Mouse (Mus musculus): Measurements from ENCODE around the gene Stambpl1. TPM values are rescaled to one million over a fixed set of nuclear protein-coding genes. Genes with fewer than 3 reads are reported as not detected.
"Not testable (repeated sequence)": the region's sequence is repeated elsewhere in the genome, so short reads cannot be mapped to it uniquely, and the experiment has no call there.

The Stambpl1 gene
- total and polyA plus RNA-seq, 3 experiments = 3.7 to 5.9 (median 3.8) TPM

DNA sequence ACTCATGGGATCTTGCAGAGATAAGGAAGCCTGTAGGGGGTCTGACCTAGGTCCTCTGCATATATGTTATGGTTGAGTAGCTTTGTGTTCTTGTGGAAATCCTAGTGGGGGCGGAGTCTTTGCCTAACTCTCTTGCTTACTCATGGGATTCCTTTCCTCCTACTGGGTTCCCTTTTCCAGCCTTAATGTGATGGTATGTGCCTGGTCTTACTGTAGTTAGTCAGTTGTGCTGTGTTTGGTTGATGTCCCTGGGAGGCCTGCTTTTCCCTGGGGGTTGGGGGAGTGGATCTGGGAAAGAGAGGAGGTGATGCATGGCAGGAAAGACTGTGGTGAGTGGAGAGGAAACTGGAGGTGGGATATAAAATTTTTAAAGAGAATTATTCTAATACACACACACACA is 6.0 kb downstream of the Stambpl1 start:
- no peak for DNase-seq

- no peak for DNase-seq
These were observed 6.9 kb downstream of the Stambpl1 start for GRCm38 (mm10) chr19:34198901-34199300.

GRCm38 (mm10) chr19:34199488-34199887 is 7.5 kb downstream of the Stambpl1 start:
- peak; percentile 20 for DNase-seq

GRCm38 (mm10) chr19:34202668-34203067 is 10.6 kb downstream of the Stambpl1 start:
- DNase-seq = no peak

GRCm38 (mm10) chr19:34206128-34206527 is 14.1 kb downstream of the Stambpl1 start:
- not testable (repeated sequence) for DNase-seq

- no peak for DNase-seq
These were observed 14.9 kb downstream of the Stambpl1 start for GRCm38 (mm10) chr19:34206760-34207440.

DNA sequence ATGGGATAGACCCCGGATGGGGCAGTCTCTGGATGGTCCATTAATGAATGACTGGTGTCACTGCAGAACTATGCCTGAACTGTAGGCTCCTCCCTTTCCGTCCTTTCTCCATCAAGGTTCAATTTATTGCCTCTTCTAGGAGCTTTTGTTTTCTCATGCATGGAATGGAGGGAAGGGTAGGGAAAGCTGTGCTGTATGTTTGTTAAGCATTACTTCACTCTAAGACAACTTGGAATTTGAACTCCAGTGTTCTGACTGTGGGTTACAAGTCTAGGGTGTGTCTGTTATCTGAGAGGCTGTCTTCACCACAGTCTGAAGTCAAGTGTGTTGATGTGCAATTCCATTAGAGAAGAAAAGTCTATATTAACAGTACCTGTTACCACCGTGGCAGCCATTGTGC is 17.0 kb downstream of the Stambpl1 start:
- DNase-seq = no peak

- no peak for DNase-seq
These were observed 18.0 kb downstream of the Stambpl1 start for GRCm38 (mm10) chr19:34209930-34210581.

DNA sequence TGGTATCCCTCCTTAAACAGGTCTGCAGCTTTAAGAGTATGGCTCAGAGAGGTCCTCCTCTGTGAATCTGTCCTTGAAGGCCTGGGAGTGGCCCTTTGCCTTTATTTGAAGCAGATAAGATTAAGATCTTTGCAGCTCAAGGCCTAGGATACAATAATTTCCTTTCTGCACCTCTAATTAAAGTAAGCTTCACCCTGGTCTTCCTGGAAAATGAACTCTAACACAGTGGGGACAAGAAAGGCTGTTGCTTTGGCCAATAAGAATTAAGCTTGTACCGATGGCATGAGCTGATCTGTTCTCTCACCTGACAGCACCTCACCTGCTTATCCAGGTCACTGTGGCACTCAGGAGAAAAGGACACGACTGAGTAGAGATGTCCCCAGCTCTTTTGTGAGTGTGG is 18.8 kb downstream of the Stambpl1 start:
- no peak for DNase-seq

DNA sequence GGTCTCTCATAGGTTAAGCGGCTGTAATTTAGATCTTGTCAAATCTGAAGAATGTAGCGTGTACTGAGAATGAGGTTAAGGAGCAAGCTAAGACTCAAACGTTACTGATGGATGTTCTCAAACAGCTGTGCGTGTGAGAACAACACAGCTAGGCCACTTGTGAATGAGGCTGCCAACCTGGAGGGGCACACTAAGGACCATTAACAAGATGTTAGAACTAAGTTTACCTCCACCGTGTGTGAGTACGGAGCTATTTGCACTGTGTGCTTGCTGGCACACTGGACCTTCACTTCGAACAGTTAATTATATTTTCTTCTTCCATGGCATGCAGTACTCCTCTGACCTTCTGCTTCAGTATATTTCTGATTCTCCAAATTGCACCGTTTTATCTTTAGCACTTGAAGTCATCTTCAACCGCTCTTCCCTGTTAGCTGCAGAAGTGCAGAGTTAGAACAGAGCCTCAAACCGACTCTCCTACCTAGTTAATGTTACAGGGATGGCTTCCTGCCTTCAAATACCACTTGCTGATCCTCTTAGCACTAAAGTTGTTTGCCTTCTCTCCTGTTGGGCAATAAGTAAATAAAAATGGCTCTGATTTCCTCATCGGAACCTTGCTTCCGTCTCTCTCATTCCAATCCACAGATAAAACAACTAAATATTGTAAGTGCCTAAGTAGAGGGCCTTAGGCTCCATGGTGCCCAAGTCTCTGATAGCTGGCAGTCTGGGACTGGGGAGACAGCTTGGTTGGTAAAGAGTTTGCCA is 20.6 kb downstream of the Stambpl1 start:
- DNase-seq = no peak

DNA sequence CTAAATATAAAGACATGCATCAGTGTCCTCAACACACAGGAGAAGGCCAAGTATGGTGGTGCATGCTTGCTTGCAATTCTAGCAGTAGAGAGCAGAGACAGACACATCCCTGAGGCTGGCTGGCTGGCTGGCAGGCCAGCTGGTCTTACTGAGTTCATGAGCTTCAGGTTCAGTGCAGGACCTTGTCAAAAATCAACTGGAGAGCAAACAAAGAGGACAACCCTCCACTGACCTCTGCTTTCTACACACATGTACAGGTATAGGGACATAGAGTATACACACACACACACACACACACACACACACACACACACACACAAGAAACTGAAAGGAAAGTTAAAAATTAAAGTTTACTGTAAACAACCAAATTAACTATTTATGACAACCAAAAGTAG is 21.2 kb downstream of the Stambpl1 start:
- no peak for DNase-seq

DNA sequence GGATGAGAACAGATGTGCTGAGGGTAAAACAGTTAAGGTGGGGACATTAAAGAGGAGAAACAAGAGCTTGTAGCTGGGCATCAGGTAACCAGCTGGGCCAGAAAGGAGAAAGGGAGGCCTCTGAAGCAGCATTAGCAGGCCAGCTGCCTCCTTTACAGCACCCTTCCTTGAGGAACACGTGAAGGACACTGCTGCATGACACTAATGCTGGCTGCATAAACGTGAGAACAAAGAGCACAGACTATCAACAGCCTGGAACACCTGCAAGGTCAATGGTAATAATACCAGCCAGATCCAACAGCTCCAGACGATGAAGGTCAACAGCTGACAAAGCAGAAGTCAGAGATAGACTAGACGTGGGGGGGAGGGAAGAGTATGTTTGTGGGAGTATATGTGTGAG is 22.1 kb downstream of the Stambpl1 start:
- no peak for DNase-seq

DNA sequence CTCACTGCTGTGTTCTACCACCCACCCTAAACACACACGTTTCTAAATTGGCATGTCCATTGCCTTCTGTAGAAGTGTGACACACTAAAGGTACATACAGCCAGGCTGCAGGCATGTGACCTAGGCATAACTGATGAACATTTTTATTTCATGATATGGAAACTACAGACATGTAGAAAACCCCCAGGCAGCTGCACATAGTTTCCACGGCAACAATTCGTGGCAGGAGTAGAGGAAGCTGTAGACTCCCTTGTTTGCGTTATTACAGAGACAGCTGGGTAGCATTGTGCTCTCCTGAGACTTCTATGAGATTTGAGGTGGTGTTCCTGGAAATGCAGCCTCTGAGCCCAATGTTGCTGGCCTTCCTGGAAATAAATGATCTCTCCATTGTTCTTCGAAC is 24.9 kb downstream of the Stambpl1 start:
- no peak for DNase-seq

- DNase-seq = no peak
These were observed 25.7 kb downstream of the Stambpl1 start for GRCm38 (mm10) chr19:34217761-34218160.

GRCm38 (mm10) chr19:34219260-34219968 is 27.4 kb downstream of the Stambpl1 start:
- no peak for DNase-seq

- no peak for DNase-seq
These were observed 28.8 kb downstream of the Stambpl1 start for GRCm38 (mm10) chr19:34220732-34221380.

DNA sequence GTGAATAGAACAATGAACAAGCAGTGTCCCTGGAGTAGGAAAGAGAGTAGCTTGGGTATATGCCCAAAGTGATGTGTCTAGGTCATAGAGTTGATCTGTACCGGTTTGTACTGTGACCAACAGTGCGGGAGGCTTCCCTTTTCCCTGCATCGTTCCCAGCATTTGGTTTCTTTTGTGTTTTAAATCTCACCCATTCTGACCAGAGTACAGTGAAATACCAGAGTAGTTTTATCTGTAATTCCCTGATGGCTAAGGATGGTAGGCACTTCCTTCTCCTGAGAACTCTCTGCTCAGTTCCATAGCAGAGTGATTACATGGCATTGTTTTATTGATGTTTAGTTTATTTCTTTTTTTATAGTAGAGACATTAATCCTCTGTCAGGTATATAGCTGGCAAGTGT is 30.8 kb downstream of the Stambpl1 start:
- no peak for DNase-seq

DNA sequence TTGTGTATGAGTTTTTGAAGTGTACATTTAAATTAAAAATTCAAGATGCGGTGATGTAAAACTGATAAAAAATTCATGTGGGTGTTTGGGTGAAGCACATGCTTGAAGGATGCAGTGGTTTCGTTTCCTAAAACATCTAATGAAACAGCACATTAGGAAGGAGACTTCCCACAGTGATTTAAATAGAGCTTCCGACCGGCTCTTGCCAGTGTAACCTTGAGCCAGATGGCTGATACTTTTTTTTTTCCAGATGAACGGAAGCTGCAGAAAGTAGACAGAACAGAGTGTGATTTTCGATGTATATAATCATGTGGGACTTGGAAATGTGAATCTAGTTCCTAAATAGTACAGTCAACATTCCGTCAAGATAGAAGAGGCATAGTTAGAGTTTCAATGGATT is 39.6 kb downstream of the Stambpl1 start:
- no peak for DNase-seq

DNA sequence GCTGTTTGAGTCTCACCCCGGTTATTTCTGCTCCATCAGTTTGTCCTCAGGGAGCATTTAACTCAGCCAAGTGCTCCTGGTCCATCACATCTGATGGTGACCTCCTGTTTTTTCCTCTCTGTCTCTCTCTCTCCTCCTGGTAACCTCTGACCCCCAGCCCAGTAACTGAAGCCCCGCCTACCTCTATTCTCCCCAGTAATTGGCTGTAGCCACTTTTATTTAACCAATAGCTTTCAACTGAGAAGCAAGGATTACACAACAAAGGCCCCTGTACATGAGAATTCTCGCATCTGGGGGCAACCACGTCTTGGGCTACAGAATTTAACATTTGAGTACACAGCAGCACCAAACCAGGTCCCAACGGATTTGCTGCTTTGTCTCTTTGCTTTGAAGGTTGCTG is 40.3 kb downstream of the Stambpl1 start:
- DNase-seq = no peak

DNA sequence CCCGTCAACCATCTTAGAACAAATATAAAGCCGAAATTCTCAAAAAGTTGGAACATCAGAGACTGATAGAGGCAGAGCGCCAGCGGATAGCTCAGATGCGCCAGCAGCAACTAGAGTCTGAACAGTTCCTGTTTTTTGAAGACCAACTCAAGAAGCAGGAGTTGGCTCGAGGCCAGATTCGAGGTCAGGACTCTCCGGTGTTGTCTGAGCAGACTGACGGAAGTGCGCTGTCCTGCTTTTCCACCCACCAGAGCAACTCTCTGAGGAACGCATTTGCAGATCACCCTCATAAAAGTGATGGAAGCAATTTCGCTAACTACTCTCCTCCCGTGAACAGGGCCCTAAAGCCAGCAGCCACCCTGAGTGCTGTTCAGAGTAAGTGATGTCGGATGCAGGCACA is 41.9 kb downstream of the Stambpl1 start:
- DNase-seq = peak; percentile 36

DNA sequence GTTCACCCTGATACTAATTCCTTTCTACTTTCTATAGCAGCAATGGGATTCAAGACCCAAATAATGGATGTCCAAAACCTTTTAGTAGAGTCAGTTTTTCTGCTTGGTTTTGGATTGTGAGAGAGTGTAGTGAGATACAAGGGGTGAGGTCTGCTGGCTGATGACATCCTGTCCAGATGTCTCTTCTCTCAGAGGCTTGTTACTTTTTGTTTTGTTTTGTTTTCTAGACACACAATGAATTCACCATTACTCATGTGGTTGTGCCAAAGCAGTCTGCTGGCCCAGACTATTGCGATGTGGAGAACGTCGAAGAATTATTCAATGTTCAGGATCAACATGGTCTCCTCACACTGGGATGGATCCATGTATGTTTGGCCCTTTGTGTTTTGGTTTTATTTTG is 44.0 kb downstream of the Stambpl1 start:
- DNase-seq = no peak

DNA sequence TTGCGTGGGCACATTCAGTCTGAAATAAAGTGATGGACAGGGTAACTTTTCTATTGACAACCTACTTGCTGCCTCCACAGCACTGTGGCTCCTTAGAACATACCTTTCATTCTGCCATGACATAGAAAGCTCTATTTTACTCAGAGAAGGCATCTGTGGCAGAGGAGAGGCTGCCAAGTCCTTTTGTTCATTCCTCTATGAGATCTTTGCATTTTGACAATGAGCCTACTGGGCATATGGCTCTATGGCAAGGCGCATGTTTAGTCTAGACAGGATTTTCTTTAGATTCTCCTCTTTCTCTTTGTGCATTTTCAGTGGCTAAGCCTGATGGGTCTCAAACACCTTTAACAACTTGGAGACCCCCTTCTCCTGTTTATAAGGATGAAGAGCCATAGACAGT is 45.7 kb downstream of the Stambpl1 start:
- DNase-seq = no peak
